Mouse (Mus musculus) CD4-positive, CD25-positive, alpha-beta regulatory T cell (primary cell): Measurements from ENCODE around the gene Gm8257. TPM values are rescaled to one million over a fixed set of nuclear protein-coding genes. Genes with fewer than 3 reads are reported as not detected.

ENCODE experiments used
- polyA plus RNA-seq: library from polyadenylated mRNA; unstranded; fragments of 100-300 nt; shearing (Covaris generic); gene quantifications from one replicate; pipeline ENCODE4 v1.2.1, GENCODE M21; 2017

The Gm8257 gene
- polyA plus RNA-seq: not detected

GRCm38 (mm10) chr14:44706356-44706755 lies at the start of gene Gm8257:
Gene Gm8257 (minus strand): TSS chr14:44706456.

GRCm38 (mm10) chr14:44750240-44750639 lies 44.0 kb upstream of the Gm8257 start, which contains the start of gene Gm8267:
Gene Gm8267 (minus strand): TSS chr14:44750340.

GRCm38 (mm10) chr14:44627737-44628136 lies 78.5 kb downstream of the Gm8257 start, which contains the start of gene Gm5624:
Gene Gm5624 (minus strand): TSS chr14:44627938.

Other genes with a start within 250 kb of the Gm8257 start
- not detected for gene BC061237, start 214.0 kb downstream of the Gm8257 start, polyA plus RNA-seq
- gene Gm17093, start 188.2 kb downstream of the Gm8257 start, polyA plus RNA-seq: not detected
- gene Gm8247, start 123.3 kb downstream of the Gm8257 start, polyA plus RNA-seq: not detected
- gene Gm5624, start 78.5 kb downstream of the Gm8257 start, polyA plus RNA-seq: not detected
- gene Gm8267, start 43.9 kb upstream of the Gm8257 start, polyA plus RNA-seq: not detected
- gene Ptgdr, start 152.9 kb upstream of the Gm8257 start, polyA plus RNA-seq: not detected